Mouse (Mus musculus) liver, embryonic 12.5 days (tissue): Measurements from ENCODE around the gene Creb1. TPM values are rescaled to one million over a fixed set of nuclear protein-coding genes. Genes with fewer than 3 reads are reported as not detected.
"Not testable (repeated sequence)": the region's sequence is repeated elsewhere in the genome, so short reads cannot be mapped to it uniquely, and the experiment has no call there.

ENCODE experiments used
- ATAC-seq: fragments of 200-750 bp; cut with Nextera tagmentation; 2 replicates; pipeline ENCODE4 v1.8.0; 2017; ENCODE audit warnings: moderate number of reproducible peaks, mild to moderate bottlenecking, moderate library complexity
- H3K27ac ChIP-seq: fragments of 300-500 bp; sonication (generic); 2 replicates; pipeline ENCODE4 v1.5.1; 2016; ENCODE audit warnings: mild to moderate bottlenecking
- H3K27me3 ChIP-seq: fragments of 300-500 bp; sonication (generic); replicated peaks from 2 replicates; pipeline ENCODE4 v1.6.1; 2016; ENCODE audit warnings: mild to moderate bottlenecking, moderate library complexity
- H3K36me3 ChIP-seq: fragments of 300-500 bp; sonication (generic); 2 replicates; pipeline ENCODE4 v1.6.1; 2016; ENCODE audit warnings: mild to moderate bottlenecking, moderate library complexity
- H3K4me1 ChIP-seq: fragments of 300-500 bp; sonication (generic); 2 replicates; pipeline ENCODE4 v1.6.1; 2016
- H3K4me2 ChIP-seq: fragments of 300-500 bp; sonication (generic); 2 replicates; pipeline ENCODE4 v1.6.1; 2016; ENCODE audit warnings: mild to moderate bottlenecking, moderate library complexity
- H3K4me3 ChIP-seq: fragments of 300-500 bp; sonication (generic); 2 replicates; pipeline ENCODE4 v1.5.1; 2016; ENCODE audit warnings: mild to moderate bottlenecking, moderate library complexity
- H3K9ac ChIP-seq: fragments of 300-500 bp; sonication (generic); 2 replicates; pipeline ENCODE4 v1.6.1; 2016; ENCODE audit warnings: mild to moderate bottlenecking, moderate library complexity
- H3K9me3 ChIP-seq: fragments of 300-500 bp; sonication (generic); replicated peaks from 2 replicates; pipeline ENCODE4 v1.6.1; 2016; ENCODE audit warnings: mild to moderate bottlenecking, moderate library complexity
- WGBS: fragments of 180-500 bp; shearing (Covaris S2); methylation state at CpG from one replicate; pipeline ENCODE4 v1.1.7; 2016; ENCODE audit not compliant: insufficient replicate concordance; 5-methylcytosine and 5-hydroxymethylcytosine counted together
- polyA plus RNA-seq: library from polyadenylated mRNA; unstranded; fragments of >200 nt; fragmentation: Nextera tagmentation; extraction: Ambion mirVana; gene quantifications from 2 replicates; pipeline ENCODE4 v1.2.1, GENCODE M21; 2016

The Creb1 gene
- polyA plus RNA-seq, 1 experiment from 2014 or later = 20.9 TPM

- Histone ChIP-seq H3K4me1 (peaks cover 14% of the 10 kb centered on the region), H3K27ac (no peak overlapping the region), H3K4me3 (no peak overlapping the region), H3K9me3 (no peaks in the 10 kb centered on the region), H3K9ac (no peak overlapping the region), H3K4me2 (no peak overlapping the region), H3K27me3 (no peaks in the 10 kb centered on the region), H3K36me3 (peaks cover 27% of the 10 kb centered on the region)
- WGBS = 81% methylated on average over 2 of the region's 2 CpGs
- ATAC-seq = no peak
These were observed 16.9 kb downstream of the Creb1 start for GRCm38 (mm10) chr1:64549380-64549779.

GRCm38 (mm10) chr1:64551908-64552307 lies 19.5 kb downstream of the Creb1 start:
- H3K4me1 ChIP-seq = peaks cover 4% of the 10 kb centered on the region; the same call in 1 of the 2 replicates
- no peaks in the 10 kb centered on the region for H3K27me3 ChIP-seq
- WGBS = 22% methylated on average over 2 of the region's 2 CpGs
- ATAC-seq = no peak
- no peak overlapping the region for H3K27ac ChIP-seq
- no peaks in the 10 kb centered on the region for H3K9me3 ChIP-seq
- no peak overlapping the region for H3K4me3 ChIP-seq
- H3K36me3 ChIP-seq = peaks cover 48% of the 10 kb centered on the region
- no peak overlapping the region for H3K4me2 ChIP-seq
- no peak overlapping the region for H3K9ac ChIP-seq

- Histone ChIP-seq H3K4me2 (no peak overlapping the region), H3K9me3 (no peaks in the 10 kb centered on the region), H3K36me3 (peaks cover 49% of the 10 kb centered on the region), H3K9ac (no peak overlapping the region), H3K4me1 (no peaks in the 10 kb centered on the region), H3K4me3 (no peak overlapping the region), H3K27ac (no peak overlapping the region), H3K27me3 (no peaks in the 10 kb centered on the region)
- ATAC-seq = no peak
- WGBS = 80% methylated on average over 3 of the region's 3 CpGs
These were observed 27.7 kb downstream of the Creb1 start for GRCm38 (mm10) chr1:64560105-64560504.

- Histone ChIP-seq H3K4me2 (no peak overlapping the region), H3K27me3 (no peaks in the 10 kb centered on the region), H3K4me3 (no peak overlapping the region), H3K4me1 (no peaks in the 10 kb centered on the region), H3K9me3 (no peaks in the 10 kb centered on the region), H3K9ac (no peak overlapping the region), H3K27ac (no peak overlapping the region), H3K36me3 (peaks cover 60% of the 10 kb centered on the region)
- no peak for ATAC-seq
These were observed 35.8 kb downstream of the Creb1 start for GRCm38 (mm10) chr1:64568206-64568605.

GRCm38 (mm10) chr1:64576022-64576421 lies 43.6 kb downstream of the Creb1 start:
- no peak overlapping the region for H3K9ac ChIP-seq
- no peak overlapping the region for H3K4me3 ChIP-seq
- WGBS = 92% methylated on average over 7 of the region's 7 CpGs
- H3K27me3 ChIP-seq = no peaks in the 10 kb centered on the region
- no peak for ATAC-seq
- H3K4me2 ChIP-seq = no peak overlapping the region
- H3K4me1 ChIP-seq = no peaks in the 10 kb centered on the region
- no peaks in the 10 kb centered on the region for H3K9me3 ChIP-seq
- no peak overlapping the region for H3K27ac ChIP-seq
- peaks cover 69% of the 10 kb centered on the region for H3K36me3 ChIP-seq

- Histone ChIP-seq H3K9ac (no peak overlapping the region), H3K27me3 (no peaks in the 10 kb centered on the region), H3K4me2 (no peak overlapping the region), H3K9me3 (no peaks in the 10 kb centered on the region), H3K27ac (no peak overlapping the region), H3K36me3 (peaks cover 74% of the 10 kb centered on the region), H3K4me3 (no peak overlapping the region), H3K4me1 (no peaks in the 10 kb centered on the region)
- ATAC-seq = no peak
- WGBS = 83% methylated on average over 2 of the region's 2 CpGs
These were observed 44.3 kb downstream of the Creb1 start for GRCm38 (mm10) chr1:64576732-64577131.

GRCm38 (mm10) chr1:64577911-64578310 lies 45.5 kb downstream of the Creb1 start:
- H3K9ac ChIP-seq, H3K4me2 ChIP-seq, H3K27ac ChIP-seq, H3K27me3 ChIP-seq, ATAC-seq, H3K4me1 ChIP-seq, H3K4me3 ChIP-seq, H3K9me3 ChIP-seq: not testable (repeated sequence)
- peaks cover 77% of the 10 kb centered on the region for H3K36me3 ChIP-seq
- 73% methylated on average over 9 of the region's 9 CpGs for WGBS

GRCm38 (mm10) chr1:64578801-64579200 lies 46.4 kb downstream of the Creb1 start:
- Histone ChIP-seq H3K9ac (no peak overlapping the region), H3K4me2 (no peak overlapping the region), H3K9me3 (no peaks in the 10 kb centered on the region), H3K4me3 (no peak overlapping the region), H3K27ac (no peak overlapping the region), H3K27me3 (no peaks in the 10 kb centered on the region), H3K4me1 (no peaks in the 10 kb centered on the region), H3K36me3 (peaks cover 73% of the 10 kb centered on the region)
- no peak for ATAC-seq
- 82% methylated on average over 3 of the region's 3 CpGs for WGBS

GRCm38 (mm10) chr1:64598926-64599325 lies 66.5 kb downstream of the Creb1 start:
- no peak for ATAC-seq
- no peak overlapping the region for H3K9ac ChIP-seq
- H3K36me3 ChIP-seq = peaks cover 55% of the 10 kb centered on the region
- no peak overlapping the region for H3K4me3 ChIP-seq
- no peak overlapping the region for H3K27ac ChIP-seq
- WGBS = 59% methylated on average over 5 of the region's 5 CpGs
- no peak overlapping the region for H3K4me2 ChIP-seq
- no peaks in the 10 kb centered on the region for H3K9me3 ChIP-seq
- peaks cover 4% of the 10 kb centered on the region for H3K4me1 ChIP-seq
- H3K27me3 ChIP-seq = no peaks in the 10 kb centered on the region

GRCm38 (mm10) chr1:64600413-64601077 lies 68.1 kb downstream of the Creb1 start:
- Histone ChIP-seq H3K4me3 (no peak overlapping the region), H3K27me3 (no peaks in the 10 kb centered on the region), H3K4me1 (peaks cover 5% of the 10 kb centered on the region), H3K27ac (no peak overlapping the region), H3K9ac (no peak overlapping the region), H3K36me3 (peaks cover 63% of the 10 kb centered on the region), H3K4me2 (no peak overlapping the region), H3K9me3 (no peaks in the 10 kb centered on the region)
- WGBS = 87% methylated on average over 7 of the region's 7 CpGs
- no peak for ATAC-seq

- ATAC-seq = no peak
- Histone ChIP-seq H3K4me2 (no peak overlapping the region), H3K27me3 (no peaks in the 10 kb centered on the region), H3K27ac (no peak overlapping the region), H3K36me3 (peaks cover 59% of the 10 kb centered on the region), H3K9me3 (no peaks in the 10 kb centered on the region), H3K4me3 (no peak overlapping the region), H3K4me1 (peaks cover 12% of the 10 kb centered on the region), H3K9ac (no peak overlapping the region)
- 81% methylated on average over 6 of the region's 6 CpGs for WGBS
These were observed 68.9 kb downstream of the Creb1 start for GRCm38 (mm10) chr1:64601242-64601842.

GRCm38 (mm10) chr1:64603381-64603780 lies 70.9 kb downstream of the Creb1 start:
- Histone ChIP-seq H3K27me3 (no peaks in the 10 kb centered on the region), H3K9me3 (no peaks in the 10 kb centered on the region), H3K4me3 (no peak overlapping the region), H3K36me3 (peaks cover 59% of the 10 kb centered on the region), H3K27ac (no peak overlapping the region), H3K4me1 (peaks cover 16% of the 10 kb centered on the region), H3K9ac (no peak overlapping the region), H3K4me2 (no peak overlapping the region)
- ATAC-seq = no peak
- WGBS = 60% methylated on average over 5 of the region's 5 CpGs

GRCm38 (mm10) chr1:64609145-64609544 lies 76.7 kb downstream of the Creb1 start:
- peak overlapping the region; percentile 47 for H3K4me2 ChIP-seq
- peak overlapping the region; percentile 24 for H3K9ac ChIP-seq
- H3K36me3 ChIP-seq = peaks cover 50% of the 10 kb centered on the region
- 26% methylated on average over 4 of the region's 4 CpGs for WGBS
- H3K4me3 ChIP-seq = no peak overlapping the region
- peak overlapping the region; percentile 81 for H3K27ac ChIP-seq
- H3K27me3 ChIP-seq = no peaks in the 10 kb centered on the region
- peaks cover 37% of the 10 kb centered on the region for H3K4me1 ChIP-seq
- ATAC-seq = peak; percentile 89
- no peaks in the 10 kb centered on the region for H3K9me3 ChIP-seq
